Mouse (Mus musculus) urinary bladder, postnatal 25 days (tissue): ENCODE measurements around the gene H3f3b.

Source experiments
- DNase-seq: peaks from one replicate; pipeline ENCODE4 v3.0.0; 2022; ENCODE audit warnings: low spot score

The H3f3b gene

GRCm38 (mm10) chr11:116001725-116002124 lies 26.0 kb downstream of the H3f3b start:
- DNase-seq, result no peak

GRCm38 (mm10) chr11:116000607-116001006 lies 27.2 kb downstream of the H3f3b start:
- no peak for DNase-seq

- peak; percentile 60 for DNase-seq
These were observed 28.1 kb downstream of the H3f3b start for GRCm38 (mm10) chr11:115999538-116000143.

GRCm38 (mm10) chr11:115999027-115999426 lies 28.7 kb downstream of the H3f3b start:
- no peak for DNase-seq

GRCm38 (mm10) chr11:115997662-115998061 lies 30.1 kb downstream of the H3f3b start:
- no peak for DNase-seq

GRCm38 (mm10) chr11:115997047-115997446 lies 30.7 kb downstream of the H3f3b start:
- DNase-seq, result no peak

- DNase-seq, result no peak
These were observed 32.5 kb downstream of the H3f3b start for GRCm38 (mm10) chr11:115995256-115995655.

GRCm38 (mm10) chr11:115992098-115992497 lies 35.7 kb downstream of the H3f3b start:
- no peak for DNase-seq

GRCm38 (mm10) chr11:115989686-115990085 lies 38.1 kb downstream of the H3f3b start:
- no peak for DNase-seq

- DNase-seq, result no peak
These were observed 44.5 kb downstream of the H3f3b start for GRCm38 (mm10) chr11:115983291-115983690.

- no peak for DNase-seq
These were observed 45.3 kb downstream of the H3f3b start for GRCm38 (mm10) chr11:115982472-115982871.

GRCm38 (mm10) chr11:115975544-115975943 lies 52.2 kb downstream of the H3f3b start:
- peak; percentile 14 for DNase-seq

GRCm38 (mm10) chr11:115975083-115975420 lies 52.7 kb downstream of the H3f3b start:
- no peak for DNase-seq

- peak; percentile 64 for DNase-seq
These were observed 53.3 kb downstream of the H3f3b start, which contains the start of gene Itgb4 for GRCm38 (mm10) chr11:115974309-115975082. Gene Itgb4 (plus strand): TSS chr11:115974709.
